In the genomic region with DNA sequence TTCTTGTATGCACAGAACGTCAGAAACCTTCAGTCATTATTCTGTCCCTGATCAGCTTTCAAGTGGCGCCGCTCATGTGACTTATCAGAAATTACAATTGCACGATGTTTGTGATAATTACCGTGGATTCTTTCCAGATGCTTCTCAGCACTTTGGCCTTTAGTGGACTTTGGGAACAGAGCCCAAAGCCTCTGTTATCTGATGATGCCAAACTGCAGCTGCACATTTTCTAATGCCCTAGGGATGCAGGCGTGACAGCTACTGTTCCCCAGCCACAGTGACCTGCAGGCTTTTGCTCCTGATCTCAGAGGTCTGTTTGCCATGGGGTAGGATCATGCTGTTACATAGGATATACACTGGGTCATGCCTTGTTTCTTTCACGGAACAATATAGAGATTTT, we compare ENCODE assay signal across 18 mouse cellular contexts.
A peak's percentile ranks its signal among the peaks of the same experiment; 100 is the strongest.
DNase-seq lines count a peak whose midpoint lies in the region; ATAC-seq lines count a peak whose summit lies in the region.
"Had no signal": no experiment of that assay in that cellular context is flagged by ENCODE, and none has a peak within 500 bp of the region (broad histone marks: within the 10 kb centered on the region; RNA-seq: fewer than 3 reads in every experiment).

No protein-coding gene starts in this region.

- no peak for ATAC-seq in hindbrain, embryonic 11.5 days (ENCODE audit: low FRiP score)
- no peak for ATAC-seq in hindbrain, embryonic 13.5 days (ENCODE audit: low FRiP score)
- ATAC-seq: forebrain, embryonic 15.5 days; midbrain, embryonic 13.5 days had no signal

- no peak overlapping the region for H3K4me3 ChIP-seq in hindbrain, embryonic 11.5 days (ENCODE audit: low read depth, low read length)
- H3K4me3 ChIP-seq in hindbrain, embryonic 13.5 days: no peak overlapping the region
- H3K4me3 ChIP-seq in embryonic facial prominence, embryonic 10.5 days: no peak overlapping the region
- H3K4me3 ChIP-seq: embryonic facial prominence, embryonic 13.5 days; forebrain, embryonic 15.5 days; heart, embryonic 10.5 days; hindbrain, embryonic 10.5 days; limb, embryonic 13.5 days; liver, embryonic 15.5 days; midbrain, embryonic 13.5 days had no signal

- H3K9ac ChIP-seq in hindbrain, embryonic 11.5 days (ENCODE audit: low read depth, low read length): no peak overlapping the region
- H3K9ac ChIP-seq in hindbrain, embryonic 13.5 days: no peak overlapping the region
- H3K9ac ChIP-seq: embryonic facial prominence, embryonic 13.5 days; forebrain, embryonic 15.5 days; limb, embryonic 13.5 days; liver, embryonic 15.5 days; midbrain, embryonic 13.5 days had no signal

- no peak overlapping the region for H3K4me2 ChIP-seq in hindbrain, embryonic 11.5 days (replicated peaks; ENCODE audit: low read depth, low read length)
- no peak overlapping the region for H3K4me2 ChIP-seq in hindbrain, embryonic 13.5 days
- H3K4me2 ChIP-seq: embryonic facial prominence, embryonic 13.5 days; forebrain, embryonic 15.5 days; limb, embryonic 13.5 days; liver, embryonic 15.5 days; midbrain, embryonic 13.5 days had no signal

- H3K27ac ChIP-seq in hindbrain, embryonic 11.5 days (ENCODE audit: low read depth, low read length): no peak overlapping the region
- H3K27ac ChIP-seq in hindbrain, embryonic 13.5 days: no peak overlapping the region
- H3K27ac ChIP-seq in embryonic facial prominence, embryonic 10.5 days (replicated peaks): no peak overlapping the region
- H3K27ac ChIP-seq: embryonic facial prominence, embryonic 13.5 days; forebrain, embryonic 15.5 days; heart, embryonic 10.5 days; hindbrain, embryonic 10.5 days; limb, embryonic 13.5 days; liver, embryonic 15.5 days; macrophage; midbrain, embryonic 13.5 days had no signal

- no peaks in the 10 kb centered on the region for H3K4me1 ChIP-seq in hindbrain, embryonic 11.5 days (replicated peaks; ENCODE audit: control insufficient read depth, insufficient read depth, low read length)
- peaks cover 4% of the 10 kb centered on the region; the same call in 1 of the 2 replicates for H3K4me1 ChIP-seq in hindbrain, embryonic 13.5 days (replicated peaks)
- peaks cover 15% of the 10 kb centered on the region for H3K4me1 ChIP-seq in embryonic facial prominence, embryonic 10.5 days
- H3K4me1 ChIP-seq: limb, embryonic 13.5 days had no signal

- H3K9me3 ChIP-seq in hindbrain, embryonic 11.5 days (ENCODE audit: control insufficient read depth, low read length): no peaks in the 10 kb centered on the region
- H3K9me3 ChIP-seq in hindbrain, embryonic 13.5 days: no peaks in the 10 kb centered on the region
- H3K9me3 ChIP-seq in embryonic facial prominence, embryonic 10.5 days: no peaks in the 10 kb centered on the region
- H3K9me3 ChIP-seq: embryonic facial prominence, embryonic 13.5 days; forebrain, embryonic 15.5 days; heart, embryonic 10.5 days; hindbrain, embryonic 10.5 days; limb, embryonic 13.5 days; liver, embryonic 15.5 days; midbrain, embryonic 13.5 days had no signal

- peak; percentile 25 for DNase-seq in hindbrain, embryonic 11.5 days (ENCODE audit: low spot score)
- DNase-seq in retina, postnatal 1 day: peak; percentile 61
- no peak for DNase-seq in retina, embryonic 14.5 days (ENCODE audit: low spot score)
- peak; percentile 59 for DNase-seq in embryonic facial prominence, embryonic 10.5 days (ENCODE audit: low spot score)
- no peak for DNase-seq in right cerebral cortex, postnatal 4 days
- DNase-seq in neural tube, embryonic 10.5 days (ENCODE audit: extremely low spot score, low spot score): no peak
- DNase-seq: cerebellum, postnatal 25 days; kidney, adult 18-20 months; thymus, postnatal 14 days had no signal

- no peaks in the 10 kb centered on the region for H3K27me3 ChIP-seq in hindbrain, embryonic 11.5 days (ENCODE audit: control insufficient read depth, insufficient read depth, low read length)
- no peaks in the 10 kb centered on the region for H3K27me3 ChIP-seq in hindbrain, embryonic 13.5 days
- no peaks in the 10 kb centered on the region for H3K27me3 ChIP-seq in embryonic facial prominence, embryonic 10.5 days (replicated peaks; ENCODE audit: low read depth, poor library complexity, severe bottlenecking)
- H3K27me3 ChIP-seq: embryonic facial prominence, embryonic 13.5 days; forebrain, embryonic 15.5 days; limb, embryonic 13.5 days; liver, embryonic 15.5 days; midbrain, embryonic 13.5 days had no signal

- WGBS in hindbrain, embryonic 11.5 days: 56% methylated on average over 7 of the region's 7 CpGs
- WGBS in hindbrain, embryonic 13.5 days: 43% methylated on average over 7 of the region's 7 CpGs
- WGBS in embryonic facial prominence, embryonic 10.5 days: 40% methylated on average over 7 of the region's 7 CpGs

- no peaks in the 10 kb centered on the region for H3K36me3 ChIP-seq in hindbrain, embryonic 11.5 days (ENCODE audit: control insufficient read depth, insufficient read depth, low read length)
- no peaks in the 10 kb centered on the region for H3K36me3 ChIP-seq in hindbrain, embryonic 13.5 days
- H3K36me3 ChIP-seq in embryonic facial prominence, embryonic 10.5 days (replicated peaks): no peaks in the 10 kb centered on the region
- H3K36me3 ChIP-seq: embryonic facial prominence, embryonic 13.5 days; forebrain, embryonic 15.5 days; heart, embryonic 10.5 days; hindbrain, embryonic 10.5 days; limb, embryonic 13.5 days; liver, embryonic 15.5 days; midbrain, embryonic 13.5 days had no signal

Comparison
In these comparisons a context has a peak if more than half of its experiments do, and no peak if none do; other contexts are left out.
1. DNase-seq: peak in hindbrain, embryonic 11.5 days (single experiment), retina, postnatal 1 day (single experiment) and embryonic facial prominence, embryonic 10.5 days (single experiment); none in retina, embryonic 14.5 days (single experiment), right cerebral cortex, postnatal 4 days (single experiment) and neural tube, embryonic 10.5 days (single experiment).